Mouse (Mus musculus): Measurements from ENCODE around the gene Got1.
"Not testable (repeated sequence)": the region's sequence is repeated elsewhere in the genome, so short reads cannot be mapped to it uniquely, and the experiment has no call there.

The Got1 gene

DNA sequence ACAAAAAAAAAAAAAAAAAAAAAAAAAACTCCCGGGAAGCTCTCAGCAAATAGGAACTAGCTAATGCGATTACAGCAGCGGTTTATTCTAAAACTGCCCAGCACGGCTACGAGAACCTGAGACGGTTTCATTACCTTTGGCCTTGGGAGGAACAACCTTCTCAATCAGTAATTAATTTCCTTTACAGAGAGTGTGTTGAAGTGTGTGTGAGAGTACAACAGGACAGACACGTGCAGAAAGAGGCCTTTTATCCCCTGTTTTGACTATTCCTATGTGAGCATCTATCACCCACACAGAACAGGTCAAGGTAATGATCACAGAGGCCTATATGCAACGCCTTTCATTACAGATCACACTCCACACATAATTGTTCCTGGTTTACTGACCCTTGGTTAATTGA lies 3.0 kb downstream of the Got1 start:
- no peak for DNase-seq (ENCODE audit: low read depth)

DNA sequence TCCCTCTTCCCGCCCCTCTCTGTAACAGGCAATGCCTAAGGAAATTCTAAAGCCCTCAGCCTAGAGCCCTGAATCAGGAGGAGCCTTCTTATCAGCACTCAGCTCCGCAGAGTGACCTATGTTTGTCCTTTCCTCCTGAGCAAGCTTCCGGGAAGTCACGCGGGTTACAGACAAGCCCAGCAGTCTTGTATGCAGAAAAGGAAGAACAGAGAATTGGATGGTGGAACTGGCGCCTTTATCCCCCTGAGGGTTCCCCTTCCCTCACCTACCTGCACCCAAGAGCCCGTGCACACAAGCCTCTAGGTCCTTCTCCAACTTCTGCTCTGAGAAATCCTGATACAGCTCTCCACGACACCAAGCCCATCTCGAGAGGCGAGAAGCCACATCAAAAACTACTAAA lies 4.0 kb downstream of the Got1 start:
- DNase-seq (ENCODE audit: low read depth): peak; percentile 71

GRCm38 (mm10) chr19:43519226-43519625 lies 5.2 kb downstream of the Got1 start:
- DNase-seq (ENCODE audit: low read depth): no peak

GRCm38 (mm10) chr19:43518261-43518660 lies 6.1 kb downstream of the Got1 start:
- no peak for DNase-seq (ENCODE audit: low read depth)

GRCm38 (mm10) chr19:43517808-43518207 lies 6.6 kb downstream of the Got1 start:
- no peak for DNase-seq (ENCODE audit: low read depth)

DNA sequence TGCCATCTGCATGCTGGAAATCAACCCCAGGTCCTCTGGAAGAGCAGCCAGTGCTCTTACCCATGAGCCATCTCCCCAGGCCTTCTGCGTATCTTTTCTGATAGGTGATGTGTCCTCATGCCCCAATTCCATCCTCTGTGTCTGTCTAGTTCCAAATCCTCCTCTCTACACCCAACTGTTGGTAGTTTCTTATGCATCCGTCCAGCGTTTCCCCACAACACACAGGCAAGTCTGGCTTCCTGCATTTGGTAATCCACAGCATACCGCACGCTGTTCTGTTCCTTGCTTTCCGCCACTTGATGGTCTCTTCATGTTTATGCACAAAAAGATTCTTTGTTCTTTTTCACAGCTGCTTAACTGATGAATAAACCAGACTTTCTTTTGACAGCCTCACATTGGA lies 7.1 kb downstream of the Got1 start:
- DNase-seq (ENCODE audit: low read depth): no peak

DNA sequence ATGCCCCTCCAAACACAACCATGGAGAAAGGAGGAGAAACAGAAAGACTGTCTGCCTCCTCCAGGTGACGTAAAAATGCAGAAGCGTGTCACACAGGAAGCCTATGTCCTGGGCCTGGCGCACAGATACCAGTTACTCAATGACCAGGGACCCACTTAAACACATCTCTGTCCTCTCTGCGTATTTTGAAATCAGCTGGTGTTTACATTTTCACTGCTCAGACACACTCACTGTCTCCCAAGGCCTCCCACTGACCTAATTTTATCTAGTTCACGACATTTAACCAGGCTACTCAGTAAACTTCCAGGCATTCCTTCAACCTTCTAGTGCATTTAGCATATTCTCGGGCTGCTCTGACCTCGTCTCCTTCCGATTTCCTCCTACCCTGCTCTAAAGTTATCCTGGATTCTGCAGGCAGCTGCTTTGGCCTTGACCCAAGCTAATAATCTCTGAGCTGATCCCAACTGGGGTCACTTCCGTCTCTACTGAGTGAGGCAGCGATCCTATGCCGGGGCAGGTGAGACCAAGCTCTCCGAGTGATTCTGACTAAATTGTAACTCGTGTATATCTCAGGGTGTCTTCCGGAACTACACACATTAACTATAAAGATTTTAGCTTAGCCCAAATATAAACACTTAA lies 7.9 kb downstream of the Got1 start:
- DNase-seq (ENCODE audit: low read depth): no peak

DNA sequence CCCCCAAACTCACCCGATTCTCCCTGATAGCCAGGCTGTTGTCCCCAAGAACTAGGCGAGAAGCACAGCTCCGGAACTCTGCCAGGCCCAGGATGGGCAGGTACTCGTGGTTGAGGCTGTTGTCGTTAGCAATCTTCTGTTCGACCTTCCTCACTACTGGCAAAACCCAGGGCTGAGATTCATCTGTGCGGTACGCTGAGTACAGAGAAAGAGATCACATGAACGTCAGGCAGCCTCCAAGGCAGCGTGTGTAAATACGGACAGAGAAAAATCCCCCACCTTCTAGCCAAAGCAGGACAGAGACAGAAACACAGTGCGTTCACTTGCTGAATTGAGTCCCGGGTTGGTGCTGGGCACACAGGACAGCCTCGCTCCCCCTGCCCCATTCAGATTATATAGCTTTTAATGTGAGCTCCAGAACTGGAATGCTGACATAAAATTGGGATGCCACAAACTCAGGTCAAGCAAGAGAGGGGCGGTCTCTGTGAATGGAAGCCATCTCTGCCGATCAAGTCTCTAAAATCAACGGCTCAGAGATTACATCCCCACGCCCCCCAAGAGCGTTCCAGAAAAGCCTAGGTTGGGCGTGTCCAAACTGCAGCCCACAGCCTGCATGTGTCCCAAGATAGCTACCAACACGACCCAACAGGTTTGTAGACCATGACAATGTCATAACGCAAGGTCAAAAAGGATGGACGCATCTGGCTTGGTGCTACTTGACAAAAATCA lies 8.6 kb downstream of the Got1 start:
- no peak for DNase-seq (ENCODE audit: low read depth)

- no peak for DNase-seq (ENCODE audit: low read depth)
Observed at GRCm38 (mm10) chr19:43513874-43514273, 10.5 kb downstream of the Got1 start.

GRCm38 (mm10) chr19:43511621-43512620 lies 12.5 kb downstream of the Got1 start:
- no peak for DNase-seq (ENCODE audit: low read depth)

- no peak for DNase-seq (ENCODE audit: low read depth)
Observed at GRCm38 (mm10) chr19:43510436-43511220, 13.8 kb downstream of the Got1 start.

DNA sequence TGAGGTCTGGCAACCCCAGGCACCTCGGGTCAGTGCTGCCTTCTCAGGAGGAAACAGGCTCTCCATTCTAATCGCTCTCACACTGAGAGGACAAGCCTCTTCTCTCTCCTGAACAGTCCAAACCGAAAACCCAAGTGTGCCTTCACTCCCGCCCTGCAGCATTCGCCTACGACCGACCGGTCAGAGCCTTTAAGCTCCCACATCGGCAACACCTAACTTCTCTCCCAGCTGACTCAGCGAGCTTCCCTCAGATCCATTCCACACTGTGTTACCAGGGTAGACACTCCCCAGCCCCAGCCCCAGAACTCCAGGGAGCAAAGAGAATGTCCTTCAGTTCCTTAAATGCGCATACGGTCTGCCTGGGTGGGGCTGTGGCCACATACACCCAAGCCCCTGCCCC lies 19.0 kb downstream of the Got1 start:
- no peak for DNase-seq (ENCODE audit: low read depth)

DNA sequence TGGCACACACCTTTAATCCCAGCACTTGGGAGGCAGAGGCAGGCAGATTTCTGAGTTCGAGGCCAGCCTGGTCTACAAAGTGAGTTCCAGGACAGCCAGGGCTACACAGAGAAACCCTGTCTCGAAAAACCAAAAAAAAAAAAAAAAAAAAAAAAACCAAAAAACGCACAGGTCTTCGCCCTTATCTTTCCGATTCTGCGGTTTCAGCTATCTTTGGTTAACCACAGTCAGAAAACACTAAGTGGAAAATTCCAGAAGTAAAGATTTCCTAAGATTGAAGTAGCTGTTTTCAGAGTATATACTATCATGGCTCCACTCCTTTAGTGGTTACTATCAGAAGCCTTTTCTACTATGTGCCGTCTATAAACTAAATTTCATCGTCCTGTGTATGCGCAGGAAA lies 20.8 kb downstream of the Got1 start:
- DNase-seq (ENCODE audit: low read depth): not testable (repeated sequence)

GRCm38 (mm10) chr19:43502630-43503029 lies 21.8 kb downstream of the Got1 start:
- DNase-seq (ENCODE audit: low read depth): no peak

GRCm38 (mm10) chr19:43498874-43499273 lies 25.5 kb downstream of the Got1 start:
- no peak for DNase-seq (ENCODE audit: low read depth)

DNA sequence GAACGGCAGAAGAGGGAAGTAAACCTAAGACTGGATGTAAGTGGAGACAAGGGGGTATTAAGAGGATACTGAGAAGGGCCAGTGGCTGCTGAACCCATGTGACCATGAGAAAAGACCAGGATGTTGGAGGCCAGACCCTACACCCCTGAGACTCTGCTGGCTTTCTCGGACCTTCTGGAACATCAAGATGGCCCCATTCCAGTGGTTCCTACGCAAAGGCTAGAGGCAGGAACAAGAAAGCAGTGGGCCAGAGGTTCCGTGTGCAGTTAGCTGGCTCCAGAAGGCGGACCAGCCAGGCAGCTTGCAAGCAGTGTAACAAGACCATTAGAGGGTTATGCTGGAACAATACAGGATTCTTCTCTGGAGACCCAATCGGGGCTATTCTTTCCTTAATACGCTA lies 27.0 kb downstream of the Got1 start:
- no peak for DNase-seq (ENCODE audit: low read depth)

DNA sequence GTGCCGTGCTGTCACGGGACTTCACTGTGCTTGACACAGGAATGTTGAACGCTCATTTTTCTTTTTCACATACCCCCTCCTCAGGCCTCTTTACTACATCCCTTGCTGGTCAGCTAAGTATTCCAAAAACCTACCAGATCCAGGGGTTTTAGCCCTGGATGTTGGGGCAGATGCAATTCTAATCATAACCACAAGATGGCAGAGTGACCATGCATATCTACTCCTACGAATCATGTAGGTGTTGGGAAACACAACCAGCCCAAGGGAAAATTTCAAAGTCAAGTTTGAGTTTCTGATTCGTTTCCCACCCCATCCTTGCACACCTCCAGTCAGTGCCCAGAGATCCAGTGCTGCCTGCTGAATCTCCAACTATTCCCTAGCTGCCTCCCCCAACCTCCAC lies 28.6 kb downstream of the Got1 start:
- DNase-seq (ENCODE audit: low read depth): peak; percentile 79

DNA sequence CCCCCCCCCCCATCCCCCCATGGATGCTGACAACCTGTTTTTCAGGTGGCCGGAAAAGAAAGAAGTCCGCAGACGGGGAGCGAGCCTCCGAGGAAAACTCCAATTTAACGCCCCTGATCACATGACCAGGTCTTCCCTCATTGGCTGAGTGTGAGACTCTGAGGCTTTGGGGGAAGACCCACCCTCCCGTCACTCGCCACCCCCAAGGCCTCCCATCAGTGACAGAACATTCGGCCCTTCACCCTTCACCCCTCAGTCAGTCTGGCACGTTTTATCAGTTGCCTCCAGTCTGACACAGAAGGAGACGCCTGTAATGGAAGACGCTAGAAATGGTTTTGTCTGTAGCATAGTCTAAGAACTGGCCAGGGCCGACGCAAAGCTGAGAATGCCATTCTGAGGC lies 29.5 kb downstream of the Got1 start:
- no peak for DNase-seq (ENCODE audit: low read depth)

GRCm38 (mm10) chr19:43493878-43494277 lies 30.5 kb downstream of the Got1 start:
- DNase-seq (ENCODE audit: low read depth): no peak

DNA sequence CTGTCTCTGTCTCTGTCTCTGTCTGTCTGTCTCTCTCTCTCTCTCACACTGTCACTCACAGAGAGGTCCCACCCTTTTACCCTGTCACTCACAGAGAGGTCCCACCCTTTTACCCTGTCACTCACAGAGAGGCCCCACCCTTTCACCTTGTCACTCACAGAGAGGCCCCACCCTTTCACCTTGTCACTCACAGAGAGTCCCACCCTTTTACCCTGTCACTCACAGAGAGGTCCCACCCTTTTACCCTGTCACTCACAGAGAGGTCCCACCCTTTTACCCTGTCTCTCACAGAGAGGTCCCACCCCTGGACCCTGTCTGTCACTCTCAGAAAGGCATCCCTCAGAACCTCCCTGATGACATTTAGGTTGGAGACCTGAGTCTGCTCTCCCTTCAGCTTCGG lies 31.1 kb downstream of the Got1 start:
- DNase-seq (ENCODE audit: low read depth): not testable (repeated sequence)

- DNase-seq (ENCODE audit: low read depth): peak; percentile 48
Observed at GRCm38 (mm10) chr19:43487429-43487828, 37.0 kb downstream of the Got1 start.

DNA sequence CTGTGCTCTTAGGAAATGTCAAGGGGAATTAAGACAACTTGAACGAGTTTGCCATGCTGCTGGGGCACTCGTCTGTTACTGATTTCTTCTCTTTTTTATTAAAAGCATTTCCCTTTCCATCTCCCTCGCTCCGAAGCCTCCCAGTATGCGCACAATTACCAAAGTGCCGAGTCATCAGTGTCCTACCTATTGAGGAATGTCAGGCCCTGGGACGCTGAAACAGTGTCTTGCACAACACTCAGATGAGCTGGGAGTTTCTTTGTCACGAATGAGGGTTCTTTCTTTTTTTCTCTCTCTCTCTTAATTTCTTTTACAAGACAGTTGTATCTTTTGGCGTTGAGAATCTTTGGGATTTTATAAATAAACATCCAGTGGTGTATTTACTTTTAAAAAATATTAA lies 43.9 kb downstream of the Got1 start:
- no peak for DNase-seq (ENCODE audit: low read depth)
